Mouse (Mus musculus): ENCODE results near the gene Mgat4d.
"Not testable (repeated sequence)": the region's sequence is repeated elsewhere in the genome, so short reads cannot be mapped to it uniquely, and the experiment has no call there.

Gene Mgat4d

GRCm38 (mm10) chr8:83389316-83390005 is 41.2 kb downstream of the Mgat4d start, which contains the start of gene Clgn:
TSS of gene Clgn (plus strand) at chr8:83389867.
- ATAC-seq (ENCODE audit: insufficient number of reproducible peaks, low FRiP score, low TSS enrichment): peak; percentile 93

- ATAC-seq (ENCODE audit: insufficient number of reproducible peaks, low FRiP score, low TSS enrichment): peak; percentile 26
Observed at GRCm38 (mm10) chr8:83390006-83390701, 41.9 kb downstream of the Mgat4d start.

GRCm38 (mm10) chr8:83392521-83392920 is 44.2 kb downstream of the Mgat4d start:
- ATAC-seq (ENCODE audit: insufficient number of reproducible peaks, low FRiP score, low TSS enrichment): no peak

- ATAC-seq (ENCODE audit: insufficient number of reproducible peaks, low FRiP score, low TSS enrichment): no peak
Observed at GRCm38 (mm10) chr8:83394325-83394724, 46.1 kb downstream of the Mgat4d start.

GRCm38 (mm10) chr8:83396680-83397079 is 48.4 kb downstream of the Mgat4d start:
- no peak for ATAC-seq (ENCODE audit: insufficient number of reproducible peaks, low FRiP score, low TSS enrichment)

GRCm38 (mm10) chr8:83397726-83398125 is 49.5 kb downstream of the Mgat4d start:
- ATAC-seq (ENCODE audit: insufficient number of reproducible peaks, low FRiP score, low TSS enrichment): no peak

GRCm38 (mm10) chr8:83405548-83405947 is 57.3 kb downstream of the Mgat4d start:
- no peak for ATAC-seq (ENCODE audit: insufficient number of reproducible peaks, low FRiP score, low TSS enrichment)

GRCm38 (mm10) chr8:83406836-83407235 is 58.6 kb downstream of the Mgat4d start:
- ATAC-seq (ENCODE audit: insufficient number of reproducible peaks, low FRiP score, low TSS enrichment): no peak

- ATAC-seq (ENCODE audit: insufficient number of reproducible peaks, low FRiP score, low TSS enrichment): no peak
Observed at GRCm38 (mm10) chr8:83408496-83408895, 60.2 kb downstream of the Mgat4d start.

- ATAC-seq (ENCODE audit: insufficient number of reproducible peaks, low FRiP score, low TSS enrichment): no peak
Observed at GRCm38 (mm10) chr8:83416878-83417277, 68.6 kb downstream of the Mgat4d start.

- ATAC-seq (ENCODE audit: insufficient number of reproducible peaks, low FRiP score, low TSS enrichment): no peak
Observed at GRCm38 (mm10) chr8:83417970-83418369, 69.7 kb downstream of the Mgat4d start.

GRCm38 (mm10) chr8:83418805-83419516 is 70.7 kb downstream of the Mgat4d start:
- ATAC-seq (ENCODE audit: insufficient number of reproducible peaks, low FRiP score, low TSS enrichment): no peak

- no peak for ATAC-seq (ENCODE audit: insufficient number of reproducible peaks, low FRiP score, low TSS enrichment)
Observed at GRCm38 (mm10) chr8:83421354-83421753, 73.1 kb downstream of the Mgat4d start.

GRCm38 (mm10) chr8:83423032-83423825 is 75.0 kb downstream of the Mgat4d start:
- ATAC-seq (ENCODE audit: insufficient number of reproducible peaks, low FRiP score, low TSS enrichment): no peak

- no peak for ATAC-seq (ENCODE audit: insufficient number of reproducible peaks, low FRiP score, low TSS enrichment)
Observed at GRCm38 (mm10) chr8:83425202-83425601, 76.9 kb downstream of the Mgat4d start.

- no peak for ATAC-seq (ENCODE audit: insufficient number of reproducible peaks, low FRiP score, low TSS enrichment)
Observed at GRCm38 (mm10) chr8:83426104-83426759, 78.0 kb downstream of the Mgat4d start.

GRCm38 (mm10) chr8:83426949-83427348 is 78.7 kb downstream of the Mgat4d start:
- ATAC-seq (ENCODE audit: insufficient number of reproducible peaks, low FRiP score, low TSS enrichment): no peak

GRCm38 (mm10) chr8:83428621-83429020 is 80.3 kb downstream of the Mgat4d start:
- not testable (repeated sequence) for ATAC-seq (ENCODE audit: insufficient number of reproducible peaks, low FRiP score, low TSS enrichment)

- no peak for ATAC-seq (ENCODE audit: insufficient number of reproducible peaks, low FRiP score, low TSS enrichment)
Observed at GRCm38 (mm10) chr8:83429071-83429524, 80.8 kb downstream of the Mgat4d start.
